Comparison of ENCODE assay signal across 8 mouse cellular contexts in the genomic region with DNA sequence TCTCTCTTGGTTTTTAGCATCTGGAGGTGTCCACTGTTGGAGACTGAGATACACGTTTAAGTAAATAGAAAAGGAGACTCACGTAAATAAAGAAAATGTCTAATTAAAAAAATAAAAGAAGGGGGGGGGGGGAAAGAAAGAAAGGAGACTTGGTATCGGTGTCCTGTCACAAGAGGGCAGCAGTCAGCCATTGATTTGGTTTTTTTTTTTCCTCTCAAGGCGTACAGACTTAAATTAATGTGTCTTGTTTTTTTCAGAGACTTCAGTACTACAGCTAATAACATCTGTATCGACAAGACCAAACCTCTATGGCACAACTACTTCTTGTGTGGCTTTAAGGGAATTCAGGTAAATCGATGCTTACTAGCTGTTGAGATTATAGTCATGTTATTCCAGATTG. TPM values are rescaled to one million over a fixed set of nuclear protein-coding genes. Genes with fewer than 3 reads are reported as not detected.
DNase-seq lines count a peak whose midpoint lies in the region; ATAC-seq and TF ChIP-seq lines count a peak whose summit lies in the region.

No protein-coding gene starts in this region.

- TF ChIP-seq POLR2A in brain, embryonic 14.5 days (IDR thresholded peaks at IDR 0.05; ENCODE audit: borderline replicate concordance, extremely low read depth, insufficient read depth, insufficient read length, poor library complexity, severe bottlenecking): no peak

- no peaks in the 10 kb centered on the region for H3K4me1 ChIP-seq in heart, embryonic 11.5 days (ENCODE audit: control insufficient read depth, insufficient read depth, low read length)
- H3K4me1 ChIP-seq in hindbrain, embryonic 13.5 days (replicated peaks): no peaks in the 10 kb centered on the region

- peak; percentile 55; the same call in 1 of the 2 replicates for TF ChIP-seq CTCF in brain, embryonic 14.5 days (IDR thresholded peaks at IDR 0.05; ENCODE audit: borderline replicate concordance, extremely low read depth, insufficient read depth, insufficient read length)

- H3K27me3 ChIP-seq in heart, embryonic 11.5 days (ENCODE audit: control insufficient read depth, insufficient read depth, low read length): no peaks in the 10 kb centered on the region
- H3K27me3 ChIP-seq in hindbrain, embryonic 13.5 days: no peaks in the 10 kb centered on the region

- peak; percentile 60 to 78 for DNase-seq in heart, postnatal 10 days
- DNase-seq in testis, postnatal 10 days (ENCODE audit: low spot score): peak; percentile 71
- no peak for DNase-seq in testis, postnatal 14 days (ENCODE audit: low spot score)
- DNase-seq in brain, embryonic 14.5 days (ENCODE audit: low read depth): peak; percentile 70
- DNase-seq in kidney, postnatal 14 days: peak; percentile 35
- DNase-seq in frontal cortex, postnatal 25 days (ENCODE audit: low spot score in 2 of 2): no peak

- intact Hi-C loops in heart, postnatal 10 days (cut with DNase I): loop anchor here (1.0 to 10.0 kb wide), 6 partner anchors 112 to 628 kb away; no protein-coding TSS in a partner anchor

- no peak overlapping the region for H3K9ac ChIP-seq in heart, embryonic 11.5 days (ENCODE audit: low read depth, low read length)
- H3K9ac ChIP-seq in hindbrain, embryonic 13.5 days: no peak overlapping the region

- no peak overlapping the region for H3K4me3 ChIP-seq in heart, embryonic 11.5 days (ENCODE audit: low read depth, low read length)
- no peak overlapping the region for H3K4me3 ChIP-seq in hindbrain, embryonic 13.5 days

- H3K27ac ChIP-seq in heart, embryonic 11.5 days (ENCODE audit: low read depth, low read length): no peak overlapping the region
- H3K27ac ChIP-seq in hindbrain, embryonic 13.5 days: no peak overlapping the region

- no peak overlapping the region for H3K4me2 ChIP-seq in heart, embryonic 11.5 days
- no peak overlapping the region for H3K4me2 ChIP-seq in hindbrain, embryonic 13.5 days

- no peaks in the 10 kb centered on the region for H3K9me3 ChIP-seq in heart, embryonic 11.5 days (replicated peaks; ENCODE audit: control insufficient read depth, low read length)
- H3K9me3 ChIP-seq in hindbrain, embryonic 13.5 days: no peaks in the 10 kb centered on the region

- H3K36me3 ChIP-seq in heart, embryonic 11.5 days (ENCODE audit: control insufficient read depth, insufficient read depth, low read length): no peaks in the 10 kb centered on the region
- H3K36me3 ChIP-seq in hindbrain, embryonic 13.5 days: no peaks in the 10 kb centered on the region

- no peak for ATAC-seq in heart, embryonic 11.5 days (replicated peaks; ENCODE audit: insufficient number of reproducible peaks, low FRiP score, low TSS enrichment)
- no peak for ATAC-seq in hindbrain, embryonic 13.5 days (ENCODE audit: low FRiP score)

- WGBS in heart, embryonic 11.5 days (ENCODE audit: insufficient replicate concordance): 51% methylated on average over 6 of the region's 6 CpGs
- WGBS in hindbrain, embryonic 13.5 days: 53% methylated on average over 6 of the region's 6 CpGs

RNA-seq across cellular contexts. Expression of gene Cops2, which starts 34.2 kb away (rescaled TPM):
- 10 to 100 TPM; 82.8 to 85.5 TPM for total RNA-seq in heart, postnatal 10 days (2021)
- 81.9 and 84.1 TPM in 2 replicates for polyA plus RNA-seq in heart, embryonic 11.5 days (2014; fragmentation: Nextera tagmentation; extraction: Ambion mirVana)
- 59.5 and 66.7 TPM in 2 replicates for polyA plus RNA-seq in brain, embryonic 14.5 days (2012; rRNA removed)
- polyA plus RNA-seq in hindbrain, embryonic 13.5 days (2015; fragmentation: Nextera tagmentation; extraction: Ambion mirVana): 74.6 and 75.1 TPM in 2 replicates

RNA-seq across cellular contexts. Expression of gene Galk2, which starts 34.2 kb away (rescaled TPM):
- 10 to 100 TPM; 17.5 to 19.2 TPM for total RNA-seq in heart, postnatal 10 days (2021)
- 35.2 and 38.9 TPM in 2 replicates for polyA plus RNA-seq in heart, embryonic 11.5 days (2014; fragmentation: Nextera tagmentation; extraction: Ambion mirVana)
- polyA plus RNA-seq in brain, embryonic 14.5 days (2012; rRNA removed): 20.1 and 21.7 TPM in 2 replicates
- polyA plus RNA-seq in hindbrain, embryonic 13.5 days (2015; fragmentation: Nextera tagmentation; extraction: Ambion mirVana): 31.6 and 33.7 TPM in 2 replicates

Comparison
In these comparisons a context has a peak if more than half of its experiments do, and no peak if none do; other contexts are left out.
1. DNase-seq: peak in heart, postnatal 10 days (2 of 2), testis, postnatal 10 days (single experiment), brain, embryonic 14.5 days (single experiment) and kidney, postnatal 14 days (single experiment); none in testis, postnatal 14 days (single experiment) and frontal cortex, postnatal 25 days (0 of 2).